Mouse (Mus musculus) thymus, adult 2 months (tissue): ENCODE measurements around the gene Nt5c2.

Experiments used
- CTCF ChIP-seq: fragments of 200-500 bp; IDR thresholded peaks from 2 replicates; pipeline ENCODE4 v1.5.1; 2012; ENCODE audit warnings: mild to moderate bottlenecking, control low read depth, low read length, moderate library complexity, borderline replicate concordance; ENCODE audit not compliant: control insufficient read depth, poor library complexity, insufficient read depth; ENCODE audit errors: extremely low read depth
- POLR2A ChIP-seq: fragments of 200-500 bp; IDR thresholded peaks from 2 replicates; pipeline ENCODE4 v1.6.1; 2012; ENCODE audit warnings: mild to moderate bottlenecking, low read length, control low read depth, moderate library complexity; ENCODE audit not compliant: control insufficient read depth, poor library complexity, insufficient read depth; ENCODE audit errors: extremely low read depth

- TF ChIP-seq CTCF = no peak
- TF ChIP-seq POLR2A = no peak
These were observed 125.3 kb downstream of the Nt5c2 start for GRCm38 (mm10) chr19:46889666-46890065.
